Mouse (Mus musculus) lung, postnatal 0 days (tissue): Measurements from ENCODE around the gene Zdhhc3. TPM values are rescaled to one million over a fixed set of nuclear protein-coding genes. Genes with fewer than 3 reads are reported as not detected.

Experiments used
- ATAC-seq: fragments of 200-750 bp; cut with Nextera tagmentation; 2 replicates; pipeline ENCODE4 v1.8.0; 2017; ENCODE audit warnings: moderate library complexity
- DNase-seq: peaks from one replicate; pipeline ENCODE4 v3.0.0-alpha.2; 2016; ENCODE audit warnings: low spot score
- H3K27ac ChIP-seq: fragments of 300-500 bp; sonication (generic); 2 replicates; pipeline ENCODE4 v1.5.1; 2014; ENCODE audit warnings: antibody characterized with exemption, mild to moderate bottlenecking, low read length, mixed read lengths
- H3K27me3 ChIP-seq: fragments of 300-500 bp; sonication (generic); replicated peaks from 2 replicates; pipeline ENCODE4 v1.6.1; 2014; ENCODE audit warnings: low read length, mixed read lengths; ENCODE audit not compliant: insufficient read depth
- H3K36me3 ChIP-seq: fragments of 300-500 bp; sonication (generic); 2 replicates; pipeline ENCODE4 v1.6.1; 2014; ENCODE audit warnings: low read length, mixed read lengths; ENCODE audit not compliant: insufficient read depth
- H3K4me1 ChIP-seq: fragments of 300-500 bp; sonication (generic); 2 replicates; pipeline ENCODE4 v1.6.1; 2014; ENCODE audit warnings: antibody characterized with exemption, low read depth, low read length, mixed read lengths; ENCODE audit not compliant: insufficient read depth
- H3K4me2 ChIP-seq: fragments of 300-500 bp; sonication (generic); replicated peaks from 2 replicates; pipeline ENCODE4 v1.6.1; 2014; ENCODE audit warnings: low read depth, mild to moderate bottlenecking, low read length, moderate library complexity, mixed read lengths
- H3K4me3 ChIP-seq: fragments of 300-500 bp; sonication (generic); 2 replicates; pipeline ENCODE4 v1.5.1; 2014; ENCODE audit warnings: low read depth, low read length
- H3K9ac ChIP-seq: fragments of 300-500 bp; sonication (generic); replicated peaks from 2 replicates; pipeline ENCODE4 v1.6.1; 2014; ENCODE audit warnings: low read depth, mild to moderate bottlenecking
- H3K9me3 ChIP-seq: fragments of 300-500 bp; sonication (generic); 2 replicates; pipeline ENCODE4 v1.6.1; 2016; ENCODE audit warnings: low read length, mixed read lengths
- CTCF ChIP-seq: IDR thresholded peaks from 2 replicates; pipeline ENCODE4 v1.5.1; 2016; ENCODE audit warnings: antibody characterized with exemption, mild to moderate bottlenecking
- EP300 ChIP-seq: IDR thresholded peaks from 2 replicates; pipeline ENCODE4 v1.6.1; 2016; ENCODE audit warnings: antibody characterized with exemption, mild to moderate bottlenecking, control low read depth
- WGBS: fragments of 180-500 bp; shearing (Covaris S2); extraction: QIAGEN DNeasy Blood & Tissue Kit; methylation state at CpG from one replicate; pipeline ENCODE4 v1.1.7; 2014; 5-methylcytosine and 5-hydroxymethylcytosine counted together
- polyA plus RNA-seq: library from polyadenylated mRNA; unstranded; fragments of >200 nt; fragmentation: Nextera tagmentation; extraction: Ambion mirVana; gene quantifications from 2 replicates; pipeline ENCODE4 v1.2.1, GENCODE M21; 2015

Gene Zdhhc3
- polyA plus RNA-seq, 1 experiment from 2014 or later, result 130 TPM

- Histone ChIP-seq H3K27me3 (no peaks in the 10 kb centered on the region), H3K4me1 (no peaks in the 10 kb centered on the region), H3K4me2 (no peak overlapping the region), H3K9me3 (no peaks in the 10 kb centered on the region), H3K27ac (no peak overlapping the region), H3K4me3 (no peak overlapping the region), H3K9ac (no peak overlapping the region), H3K36me3 (peaks cover 48% of the 10 kb centered on the region)
- 86% methylated on average over 3 of the region's 3 CpGs for WGBS
- DNase-seq (no peak), ATAC-seq (no peak)
- TF ChIP-seq EP300, result no peak
- no peak for TF ChIP-seq CTCF
Measured at GRCm38 (mm10) chr9:123123017-123123416, 10.0 kb upstream of the Zdhhc3 start.

- TF ChIP-seq CTCF (no peak), EP300 (no peak)
- ATAC-seq, result no peak
- 93% methylated on average over 1 of the region's 1 CpGs for WGBS
- H3K4me1 ChIP-seq, result peaks cover 15% of the 10 kb centered on the region; the same call in 1 of the 2 replicates
- H3K9ac ChIP-seq, result no peak overlapping the region
- H3K9me3 ChIP-seq, result no peaks in the 10 kb centered on the region
- H3K27me3 ChIP-seq, result no peaks in the 10 kb centered on the region
- DNase-seq, result no peak
- no peak overlapping the region for H3K4me3 ChIP-seq
- H3K27ac ChIP-seq, result peak overlapping the region; percentile 26; the same call in 1 of the 2 replicates
- peaks cover 20% of the 10 kb centered on the region for H3K36me3 ChIP-seq
- peak overlapping the region; percentile 20 for H3K4me2 ChIP-seq
Measured at GRCm38 (mm10) chr9:123115566-123115965, 2.6 kb upstream of the Zdhhc3 start.

GRCm38 (mm10) chr9:123113931-123114330 is 926 bp upstream of the Zdhhc3 start:
- DNase-seq (peak; percentile 33), ATAC-seq (no peak)
- Histone ChIP-seq H3K27ac (peak overlapping the region; percentile 98), H3K4me2 (peak overlapping the region; percentile 88), H3K9me3 (no peaks in the 10 kb centered on the region), H3K36me3 (peaks cover 3% of the 10 kb centered on the region; the same call in 1 of the 2 replicates), H3K4me1 (peaks cover 15% of the 10 kb centered on the region; the same call in 1 of the 2 replicates), H3K4me3 (peak overlapping the region; percentile 94), H3K9ac (peak overlapping the region; percentile 88; the same call in 1 of the 2 replicates), H3K27me3 (no peaks in the 10 kb centered on the region)
- TF ChIP-seq EP300 (no peak), CTCF (no peak)
- 40% methylated on average over 6 of the region's 6 CpGs for WGBS

GRCm38 (mm10) chr9:123111751-123112221 is 1.2 kb downstream of the Zdhhc3 start:
- no peaks in the 10 kb centered on the region for H3K9me3 ChIP-seq
- peaks cover 15% of the 10 kb centered on the region; the same call in 1 of the 2 replicates for H3K4me1 ChIP-seq
- H3K4me3 ChIP-seq, result no peak overlapping the region
- peak; percentile 49 for DNase-seq
- peak overlapping the region; percentile 88 for H3K4me2 ChIP-seq
- H3K27ac ChIP-seq, result peak overlapping the region; percentile 98
- no peaks in the 10 kb centered on the region for H3K36me3 ChIP-seq
- no peak for ATAC-seq
- WGBS, result 34% methylated on average over 8 of the region's 8 CpGs
- peak overlapping the region; percentile 88; the same call in 1 of the 2 replicates for H3K9ac ChIP-seq
- H3K27me3 ChIP-seq, result no peaks in the 10 kb centered on the region
- TF ChIP-seq EP300 (0 out of 2 replicates have a peak, but pooled peaks have one; percentile 27), CTCF (peak; percentile 6; the same call in 1 of the 2 replicates)

GRCm38 (mm10) chr9:123109188-123109587 is 3.8 kb downstream of the Zdhhc3 start:
- WGBS, result 54% methylated on average over 7 of the region's 7 CpGs
- peak; percentile 50 for ATAC-seq
- H3K9ac ChIP-seq, result no peak overlapping the region
- no peaks in the 10 kb centered on the region for H3K9me3 ChIP-seq
- TF ChIP-seq EP300 (peak; percentile 91), CTCF (no peak)
- H3K27ac ChIP-seq, result peak overlapping the region; percentile 86
- H3K27me3 ChIP-seq, result no peaks in the 10 kb centered on the region
- no peak overlapping the region for H3K4me2 ChIP-seq
- H3K36me3 ChIP-seq, result no peaks in the 10 kb centered on the region
- H3K4me1 ChIP-seq, result peaks cover 19% of the 10 kb centered on the region; the same call in 1 of the 2 replicates
- peak; percentile 87 for DNase-seq
- H3K4me3 ChIP-seq, result no peak overlapping the region

GRCm38 (mm10) chr9:123107186-123107585 is 5.8 kb downstream of the Zdhhc3 start:
- Histone ChIP-seq H3K9ac (no peak overlapping the region), H3K27me3 (no peaks in the 10 kb centered on the region), H3K4me2 (no peak overlapping the region), H3K9me3 (no peaks in the 10 kb centered on the region), H3K4me1 (peaks cover 11% of the 10 kb centered on the region; the same call in 1 of the 2 replicates), H3K27ac (no peak overlapping the region), H3K4me3 (no peak overlapping the region), H3K36me3 (no peaks in the 10 kb centered on the region)
- 83% methylated on average over 4 of the region's 4 CpGs for WGBS
- ATAC-seq, result no peak
- no peak for DNase-seq
- TF ChIP-seq EP300 (no peak), CTCF (no peak)
